Mouse (Mus musculus) lung, adult 2 months (tissue): Measurements from ENCODE around the gene Cntn5.

ENCODE experiments used
- CTCF ChIP-seq: fragments of 200-500 bp; IDR thresholded peaks from 2 replicates; pipeline ENCODE4 v1.5.1; 2011; ENCODE audit warnings: mild to moderate bottlenecking, low read length, control low read depth; ENCODE audit not compliant: insufficient read depth
- POLR2A ChIP-seq: fragments of 200-500 bp; IDR thresholded peaks from 2 replicates; pipeline ENCODE4 v1.6.1; 2011; ENCODE audit warnings: low read depth, mild to moderate bottlenecking, control low read depth, low read length, borderline replicate concordance; ENCODE audit errors: extremely low read depth

DNA sequence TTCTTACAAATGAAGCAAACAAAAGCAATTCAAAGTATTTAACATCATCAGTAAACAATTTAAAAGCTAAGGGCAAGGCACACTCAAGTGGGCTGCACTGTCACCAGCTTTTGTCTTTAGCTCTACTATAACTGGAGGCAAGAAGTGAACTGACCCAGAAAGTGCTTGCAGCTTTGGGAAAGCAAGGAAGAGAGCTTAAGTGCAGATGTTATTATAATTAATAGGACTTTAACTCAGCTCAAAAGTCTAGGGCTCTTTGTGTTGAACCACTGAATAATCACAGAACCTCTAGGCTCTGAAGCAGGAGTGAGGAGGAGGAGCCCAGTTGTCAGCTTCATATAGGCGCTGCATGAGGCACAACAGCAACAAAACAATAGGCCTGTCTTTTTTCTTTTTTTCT, 1049.8 kb downstream of the Cntn5 start:
- no peak for TF ChIP-seq CTCF
- no peak for TF ChIP-seq POLR2A
